Mouse (Mus musculus): ENCODE measurements around the gene Cel. TPM values are rescaled to one million over a fixed set of nuclear protein-coding genes. Genes with fewer than 3 reads are reported as not detected.

Cel gene
- polyA plus RNA-seq (2017; shearing (Covaris generic)): 1.0 TPM

DNA sequence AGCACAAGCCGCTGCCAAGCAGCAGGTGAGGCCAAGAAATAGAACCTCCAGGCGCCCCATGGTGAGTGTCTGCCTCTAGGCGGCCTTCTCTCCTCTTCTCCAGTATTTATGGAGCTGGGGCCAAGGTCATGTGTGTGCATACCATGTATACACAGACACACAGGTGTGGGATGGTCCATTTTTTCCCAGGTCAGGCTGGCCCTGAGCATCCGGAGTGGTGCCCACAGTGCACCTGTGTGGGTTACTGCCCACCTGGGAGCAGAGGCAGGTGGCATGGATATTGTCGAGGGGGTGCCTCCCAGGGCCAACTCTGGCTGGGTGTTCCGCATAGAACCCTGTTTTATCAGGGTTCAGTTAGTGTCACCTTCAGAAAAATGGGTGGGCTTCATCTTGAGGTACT lies at the start of gene Cel:
Cel (minus strand) TSS at position 101 of the 400 bp plus-strand sequence.

DNA sequence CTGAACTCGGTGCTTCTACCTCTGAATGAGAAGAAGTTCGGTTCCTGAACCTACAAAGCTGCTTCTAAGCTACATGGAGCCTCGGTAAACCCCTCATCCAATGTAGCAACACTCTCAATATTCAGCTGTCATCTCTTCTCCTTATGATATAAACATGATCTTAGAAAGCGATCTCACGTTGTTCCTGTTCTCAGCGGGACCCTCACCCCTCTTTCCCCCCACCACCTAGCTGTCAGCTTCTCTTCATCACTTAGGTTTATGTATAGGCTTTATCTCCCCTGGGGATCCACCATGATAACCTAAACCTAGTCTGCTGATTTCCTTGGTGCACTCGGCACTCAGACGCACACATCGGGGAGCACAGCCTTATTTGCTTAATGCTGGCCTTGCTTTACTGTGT lies 20.4 kb upstream of the Cel start, which contains the start of gene Gtf3c5:
Gtf3c5 (minus strand) TSS at position 101 of the 400 bp plus-strand sequence.

DNA sequence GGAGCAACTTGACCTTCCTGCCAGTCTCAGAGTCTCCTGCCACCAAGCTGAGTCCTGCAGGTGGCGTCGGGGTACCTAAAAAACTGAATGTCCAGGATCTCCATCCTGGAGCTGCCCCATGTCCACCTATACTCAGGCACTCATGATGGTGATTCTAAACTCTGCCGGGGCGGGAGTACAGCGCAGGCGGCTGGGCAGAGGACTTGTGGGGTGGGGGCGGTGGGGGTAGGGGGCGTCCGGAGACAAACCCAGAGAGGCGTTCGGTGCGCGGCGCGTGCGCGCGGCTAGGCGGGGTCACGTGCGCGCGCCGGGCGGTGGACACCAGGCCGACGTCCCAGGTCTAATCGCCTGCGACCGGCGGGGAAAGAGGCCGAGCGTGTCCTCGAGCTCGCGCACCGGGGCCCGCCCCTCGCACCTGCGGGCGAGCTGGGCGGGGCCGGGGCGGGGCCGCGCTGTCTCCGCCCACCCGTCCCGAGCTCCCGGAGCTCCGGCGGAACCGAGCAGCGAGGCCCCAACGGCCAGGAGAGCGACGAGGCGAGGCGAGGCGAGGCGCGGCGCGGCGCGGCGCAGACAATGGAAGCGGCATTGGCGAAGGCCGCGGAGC lies 50.3 kb downstream of the Cel start, which contains the start of gene Ralgds:
Ralgds (plus strand) TSS at position 328 of the 604 bp plus-strand sequence.

DNA sequence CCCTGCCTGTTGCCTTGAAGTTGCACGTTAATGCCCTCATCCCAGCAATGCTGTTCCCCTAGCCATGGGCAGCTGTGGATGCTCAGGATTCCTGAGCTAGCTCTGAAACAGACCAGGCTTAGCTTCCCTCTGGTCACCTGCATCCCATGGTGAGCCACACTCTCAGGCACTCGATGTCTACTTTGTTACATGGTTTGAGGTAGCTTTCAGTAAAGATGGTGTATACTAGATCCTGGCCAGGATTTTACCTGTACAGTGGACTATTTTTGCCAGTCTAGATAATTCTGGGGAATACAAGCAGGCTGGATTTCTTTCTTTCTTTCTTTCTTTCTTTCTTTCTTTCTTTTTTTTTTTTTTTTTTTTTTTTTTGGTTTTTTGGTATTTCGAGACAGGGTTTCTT lies 57.4 kb downstream of the Cel start, which contains the start of gene Gm10134:
Gm10134 (plus strand) TSS at position 301 of the 400 bp plus-strand sequence.

Other genes starting within 250 kb of the Cel start
- not detected for gene Ppp1r26, start 116.6 kb downstream of the Cel start, polyA plus RNA-seq (2017; shearing (Covaris generic))
- gene 1700007K13Rik, start 97.1 kb downstream of the Cel start, polyA plus RNA-seq (2017; shearing (Covaris generic)): not detected
- 11.4 TPM for gene Mrps2, start 95.3 kb downstream of the Cel start, polyA plus RNA-seq (2017; shearing (Covaris generic))
- not detected for gene Gbgt1, start 66.5 kb downstream of the Cel start, polyA plus RNA-seq (2017; shearing (Covaris generic))
- not detected for gene Gm10134, start 57.3 kb downstream of the Cel start, polyA plus RNA-seq (2017; shearing (Covaris generic))
- gene Ralgds, start 50.3 kb downstream of the Cel start, polyA plus RNA-seq (2017; shearing (Covaris generic)): 37.5 TPM
- gene Gtf3c5, start 20.3 kb upstream of the Cel start, polyA plus RNA-seq (2017; shearing (Covaris generic)): 23.7 TPM
- 0.62 TPM for gene Gfi1b, start 58.6 kb upstream of the Cel start, polyA plus RNA-seq (2017; shearing (Covaris generic))
- 26.6 TPM for gene Tsc1, start 77.8 kb upstream of the Cel start, polyA plus RNA-seq (2017; shearing (Covaris generic))
- not detected for gene Spaca9, start 136.3 kb upstream of the Cel start, polyA plus RNA-seq (2017; shearing (Covaris generic))
- not detected for gene Ak8, start 136.8 kb upstream of the Cel start, polyA plus RNA-seq (2017; shearing (Covaris generic))